Mouse (Mus musculus) spleen, adult 2 months (tissue): ENCODE measurements around the gene Limch1.

ENCODE experiments used
- CTCF ChIP-seq: fragments of 200-500 bp; IDR thresholded peaks from 2 replicates; pipeline ENCODE4 v1.5.1; 2011; ENCODE audit warnings: mild to moderate bottlenecking, inconsistent platforms; ENCODE audit not compliant: insufficient read depth, insufficient read length, insufficient replicate concordance; ENCODE audit errors: extremely low read depth
- POLR2A ChIP-seq: fragments of 200-500 bp; IDR thresholded peaks from 2 replicates; pipeline ENCODE4 v1.6.1; 2011; ENCODE audit warnings: low read depth, low read length, inconsistent platforms

GRCm38 (mm10) chr5:66989531-66989930 is 243.9 kb downstream of the Limch1 start:
- TF ChIP-seq CTCF (no peak), POLR2A (no peak)
